Mouse (Mus musculus): ENCODE results near the gene Ccdc175.

- TF ChIP-seq POLR2A (IDR thresholded peaks at IDR 0.05; ENCODE audit: control insufficient read depth, low read depth, low read length) (no peak), CTCF (IDR thresholded peaks at IDR 0.05; ENCODE audit: control insufficient read depth, insufficient read depth, insufficient replicate concordance, low read depth, low read length) (no peak)
Measured at GRCm38 (mm10) chr12:72102776-72103175, 82.1 kb downstream of the Ccdc175 start.
